Mouse (Mus musculus) limb, embryonic 12.5 days (tissue): ENCODE results near the gene Klhl30. TPM values are rescaled to one million over a fixed set of nuclear protein-coding genes. Genes with fewer than 3 reads are reported as not detected.

Experiments used
- ATAC-seq: fragments of 200-750 bp; cut with Nextera tagmentation; 2 replicates; pipeline ENCODE4 v1.8.0; 2017; ENCODE audit warnings: low read depth, moderate TSS enrichment; ENCODE audit not compliant: insufficient number of reproducible peaks, insufficient read depth, low FRiP score, low TSS enrichment
- H3K27ac ChIP-seq: fragments of 300-500 bp; sonication (generic); 2 replicates; pipeline ENCODE4 v1.5.1; 2016; ENCODE audit warnings: mild to moderate bottlenecking, moderate library complexity
- H3K27me3 ChIP-seq: fragments of 300-500 bp; sonication (generic); 2 replicates; pipeline ENCODE4 v1.6.1; 2016; ENCODE audit warnings: mild to moderate bottlenecking, moderate library complexity
- H3K36me3 ChIP-seq: fragments of 300-500 bp; sonication (generic); 2 replicates; pipeline ENCODE4 v1.6.1; 2016; ENCODE audit warnings: mild to moderate bottlenecking, moderate library complexity
- H3K4me1 ChIP-seq: fragments of 300-500 bp; sonication (generic); replicated peaks from 2 replicates; pipeline ENCODE4 v1.6.1; 2016
- H3K4me2 ChIP-seq: fragments of 300-500 bp; sonication (generic); 2 replicates; pipeline ENCODE4 v1.6.1; 2016; ENCODE audit warnings: mild to moderate bottlenecking, moderate library complexity
- H3K4me3 ChIP-seq: fragments of 300-500 bp; sonication (generic); replicated peaks from 2 replicates; pipeline ENCODE4 v1.5.1; 2016; ENCODE audit warnings: mild to moderate bottlenecking
- H3K9ac ChIP-seq: fragments of 300-500 bp; sonication (generic); replicated peaks from 2 replicates; pipeline ENCODE4 v1.6.1; 2016; ENCODE audit warnings: mild to moderate bottlenecking, moderate library complexity
- H3K9me3 ChIP-seq: fragments of 300-500 bp; sonication (generic); 2 replicates; pipeline ENCODE4 v1.6.1; 2016; ENCODE audit warnings: mild to moderate bottlenecking, moderate library complexity
- WGBS: fragments of 180-500 bp; shearing (Covaris S2); methylation state at CpG from one replicate; pipeline ENCODE4 v1.1.7; 2016; 5-methylcytosine and 5-hydroxymethylcytosine counted together
- polyA plus RNA-seq: library from polyadenylated mRNA; unstranded; fragments of >200 nt; fragmentation: Nextera tagmentation; extraction: Ambion mirVana; gene quantifications from 2 replicates; pipeline ENCODE4 v1.2.1, GENCODE M21; 2016

Gene Klhl30
- polyA plus RNA-seq, result 0.82 and 0.84 TPM in 2 replicates

GRCm38 (mm10) chr1:91350841-91351240, at the start of gene Klhl30:
Klhl30 (plus strand) TSS chr1:91351016.
- ATAC-seq, result no peak
- H3K4me2 ChIP-seq, result no peak within 1 kb of the TSS
- H3K27ac ChIP-seq, result no peak within 1 kb of the TSS
- H3K9ac ChIP-seq, result no peak within 1 kb of the TSS
- no peaks in the 10 kb centered on the region for H3K36me3 ChIP-seq
- 72% methylated on average over 4 of the region's 4 CpGs for WGBS
- H3K4me3 ChIP-seq, result no peak within 1 kb of the TSS
- H3K4me1 ChIP-seq, result no peaks in the 10 kb centered on the region
- peaks cover 20% of the 10 kb centered on the region for H3K27me3 ChIP-seq
- H3K9me3 ChIP-seq, result no peaks in the 10 kb centered on the region

GRCm38 (mm10) chr1:91301206-91301920, 49.5 kb upstream of the Klhl30 start:
- H3K4me2 ChIP-seq, result no peak overlapping the region
- no peak overlapping the region for H3K9ac ChIP-seq
- no peak for ATAC-seq
- no peaks in the 10 kb centered on the region for H3K27me3 ChIP-seq
- H3K36me3 ChIP-seq, result peaks cover 28% of the 10 kb centered on the region
- H3K27ac ChIP-seq, result no peak overlapping the region
- H3K9me3 ChIP-seq, result no peaks in the 10 kb centered on the region
- peaks cover 8% of the 10 kb centered on the region; the same call in 1 of the 2 replicates for H3K4me1 ChIP-seq
- no peak overlapping the region for H3K4me3 ChIP-seq
- 81% methylated on average over 3 of the region's 3 CpGs for WGBS

- Histone ChIP-seq H3K9me3 (no peaks in the 10 kb centered on the region), H3K9ac (no peak overlapping the region), H3K4me1 (peaks cover 8% of the 10 kb centered on the region; the same call in 1 of the 2 replicates), H3K27ac (no peak overlapping the region), H3K36me3 (peaks cover 31% of the 10 kb centered on the region), H3K4me2 (no peak overlapping the region), H3K27me3 (no peaks in the 10 kb centered on the region), H3K4me3 (no peak overlapping the region)
- WGBS, result 91% methylated on average over 3 of the region's 3 CpGs
- ATAC-seq, result no peak
Observed at GRCm38 (mm10) chr1:91302021-91302420, 48.8 kb upstream of the Klhl30 start.

GRCm38 (mm10) chr1:91304621-91305020, 46.2 kb upstream of the Klhl30 start:
- ATAC-seq, result no peak
- peaks cover 51% of the 10 kb centered on the region for H3K36me3 ChIP-seq

GRCm38 (mm10) chr1:91309366-91310085, 41.3 kb upstream of the Klhl30 start:
- Histone ChIP-seq H3K36me3 (peaks cover 71% of the 10 kb centered on the region), H3K4me3 (no peak overlapping the region), H3K9ac (no peak overlapping the region), H3K27ac (no peak overlapping the region), H3K9me3 (no peaks in the 10 kb centered on the region), H3K4me1 (peaks cover 13% of the 10 kb centered on the region), H3K4me2 (no peak overlapping the region), H3K27me3 (no peaks in the 10 kb centered on the region)
- no peak for ATAC-seq
- WGBS, result 89% methylated on average over 13 of the region's 13 CpGs

More at GRCm38 (mm10) chr1:91304621-91305020, 46.2 kb upstream of the Klhl30 start:
- Histone ChIP-seq H3K4me1 (no peaks in the 10 kb centered on the region), H3K4me2 (no peak overlapping the region), H3K27me3 (no peaks in the 10 kb centered on the region), H3K9ac (no peak overlapping the region), H3K27ac (no peak overlapping the region), H3K9me3 (no peaks in the 10 kb centered on the region), H3K4me3 (no peak overlapping the region)
- WGBS, result 90% methylated on average over 4 of the region's 4 CpGs

GRCm38 (mm10) chr1:91312273-91312672, 38.5 kb upstream of the Klhl30 start:
- Histone ChIP-seq H3K9me3 (no peaks in the 10 kb centered on the region), H3K9ac (no peak overlapping the region), H3K4me2 (no peak overlapping the region), H3K27ac (no peak overlapping the region), H3K36me3 (peaks cover 49% of the 10 kb centered on the region), H3K4me1 (peaks cover 13% of the 10 kb centered on the region), H3K4me3 (no peak overlapping the region), H3K27me3 (no peaks in the 10 kb centered on the region)
- 88% methylated on average over 4 of the region's 4 CpGs for WGBS
- ATAC-seq, result no peak

GRCm38 (mm10) chr1:91313251-91313650, 37.6 kb upstream of the Klhl30 start:
- Histone ChIP-seq H3K36me3 (peaks cover 45% of the 10 kb centered on the region), H3K9ac (no peak overlapping the region), H3K4me1 (peaks cover 13% of the 10 kb centered on the region), H3K27ac (peak overlapping the region; percentile 67), H3K4me3 (no peak overlapping the region), H3K9me3 (no peaks in the 10 kb centered on the region), H3K27me3 (no peaks in the 10 kb centered on the region), H3K4me2 (no peak overlapping the region)
- no peak for ATAC-seq
- 39% methylated on average over 5 of the region's 5 CpGs for WGBS

GRCm38 (mm10) chr1:91317656-91318055, 33.2 kb upstream of the Klhl30 start:
- Histone ChIP-seq H3K4me2 (no peak overlapping the region), H3K27me3 (no peaks in the 10 kb centered on the region), H3K27ac (no peak overlapping the region), H3K9ac (no peak overlapping the region), H3K4me1 (peaks cover 16% of the 10 kb centered on the region), H3K4me3 (no peak overlapping the region), H3K36me3 (peaks cover 5% of the 10 kb centered on the region; the same call in 1 of the 2 replicates), H3K9me3 (no peaks in the 10 kb centered on the region)
- no peak for ATAC-seq
- WGBS, result 88% methylated on average over 6 of the region's 6 CpGs

- Histone ChIP-seq H3K4me1 (0 out of 2 replicates have a peak, but pooled peaks cover 3% of the 10 kb centered on the region), H3K9ac (no peak within 1 kb of the TSS), H3K27ac (no peak within 1 kb of the TSS), H3K9me3 (no peaks in the 10 kb centered on the region), H3K4me3 (no peak within 1 kb of the TSS), H3K27me3 (no peaks in the 10 kb centered on the region), H3K4me2 (no peak within 1 kb of the TSS), H3K36me3 (no peaks in the 10 kb centered on the region)
- no peak for ATAC-seq
- WGBS, result 68% methylated on average over 19 of the region's 19 CpGs
Observed at GRCm38 (mm10) chr1:91321760-91322438, 28.9 kb upstream of the Klhl30 start, which contains the start of gene Espnl. Espnl (plus strand) TSS chr1:91322075.

- WGBS, result 56% methylated on average over 2 of the region's 2 CpGs
- H3K4me3 ChIP-seq, result no peak overlapping the region
Observed at GRCm38 (mm10) chr1:91324646-91325045, 26.2 kb upstream of the Klhl30 start.

GRCm38 (mm10) chr1:91325488-91326042, 25.3 kb upstream of the Klhl30 start:
- WGBS, result 73% methylated on average over 4 of the region's 4 CpGs
- Histone ChIP-seq H3K4me3 (no peak overlapping the region), H3K9me3 (no peaks in the 10 kb centered on the region), H3K27ac (no peak overlapping the region), H3K9ac (no peak overlapping the region), H3K4me1 (peaks cover 15% of the 10 kb centered on the region), H3K36me3 (no peaks in the 10 kb centered on the region), H3K4me2 (no peak overlapping the region), H3K27me3 (no peaks in the 10 kb centered on the region)
- no peak for ATAC-seq

More at GRCm38 (mm10) chr1:91324646-91325045, 26.2 kb upstream of the Klhl30 start:
- H3K27ac ChIP-seq, result no peak overlapping the region
- no peaks in the 10 kb centered on the region for H3K9me3 ChIP-seq
- H3K4me1 ChIP-seq, result peaks cover 15% of the 10 kb centered on the region
- no peak overlapping the region for H3K9ac ChIP-seq
- H3K36me3 ChIP-seq, result no peaks in the 10 kb centered on the region
- no peak for ATAC-seq
- no peak overlapping the region for H3K4me2 ChIP-seq
- H3K27me3 ChIP-seq, result no peaks in the 10 kb centered on the region
